Mouse (Mus musculus) left cerebral cortex, adult 6 months (tissue): ENCODE data around the gene BC049715. TPM values are rescaled to one million over a fixed set of nuclear protein-coding genes. Genes with fewer than 3 reads are reported as not detected.

Source experiments
- long read RNA-seq, 2 experiments: library from polyadenylated mRNA; unstranded; transcript quantifications; one replicate each; pipeline ENCODE4 v2.0.0; 2019 to 2020
- polyA plus RNA-seq: library from polyadenylated mRNA; unstranded; fragments of <200 nt; fragmentation: Nextera tagmentation; gene quantifications from 2 replicates; pipeline ENCODE4 v1.2.3, GENCODE M21; 2021

The BC049715 gene
- polyA plus RNA-seq = 0.88 and 2.0 TPM in 2 replicates
- long read RNA-seq, experiment 1 = 0 reads
- long read RNA-seq, experiment 2, full-length matches to known transcripts = 1 of 1 reads
- long read RNA-seq, experiment 2, partial matches to known transcripts = 0 of 1 reads
- long read RNA-seq, experiment 2, other reads (novel, unspliced or antisense) = 0 of 1 reads

GRCm38 (mm10) chr6:136827516-136827880, at the start of gene BC049715:
BC049715 (plus strand) TSS chr6:136827626.

GRCm38 (mm10) chr6:136781377-136781986, 45.9 kb upstream of the BC049715 start, which contains the start of gene Gucy2c:
Gucy2c (minus strand) TSS chr6:136781765.

GRCm38 (mm10) chr6:136803739-136804633, 23.4 kb upstream of the BC049715 start, which contains the start of gene Hist4h4:
Hist4h4 (minus strand) TSS chr6:136804415.

DNA sequence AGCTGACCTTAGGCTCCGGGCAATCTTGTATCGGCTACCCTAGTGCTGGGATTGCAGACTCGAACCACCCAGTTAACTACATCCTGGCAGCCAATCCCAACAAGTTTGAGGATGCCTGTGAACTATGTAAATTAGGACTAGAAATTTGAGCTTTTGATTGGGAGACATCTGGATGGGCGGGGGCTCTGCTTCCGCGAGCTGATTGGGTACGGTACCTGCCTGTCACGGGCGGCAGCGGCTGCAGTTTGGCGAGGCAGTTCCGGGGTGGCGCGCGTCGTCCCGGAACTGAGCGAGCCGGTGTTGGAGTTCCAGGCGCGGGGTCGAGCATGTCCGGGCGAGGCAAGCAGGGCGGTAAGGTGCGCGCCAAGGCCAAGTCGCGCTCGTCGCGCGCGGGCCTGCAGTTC, 19.4 kb upstream of the BC049715 start, which contains the start of gene H2afj:
TSS of gene H2afj (plus strand) at position 231 of the 404 bp plus-strand sequence.

GRCm38 (mm10) chr6:136827881-136828561, 595 bp downstream of the BC049715 start, which contains the start of gene Wbp11:
Wbp11 (minus strand) TSS chr6:136828233.

DNA sequence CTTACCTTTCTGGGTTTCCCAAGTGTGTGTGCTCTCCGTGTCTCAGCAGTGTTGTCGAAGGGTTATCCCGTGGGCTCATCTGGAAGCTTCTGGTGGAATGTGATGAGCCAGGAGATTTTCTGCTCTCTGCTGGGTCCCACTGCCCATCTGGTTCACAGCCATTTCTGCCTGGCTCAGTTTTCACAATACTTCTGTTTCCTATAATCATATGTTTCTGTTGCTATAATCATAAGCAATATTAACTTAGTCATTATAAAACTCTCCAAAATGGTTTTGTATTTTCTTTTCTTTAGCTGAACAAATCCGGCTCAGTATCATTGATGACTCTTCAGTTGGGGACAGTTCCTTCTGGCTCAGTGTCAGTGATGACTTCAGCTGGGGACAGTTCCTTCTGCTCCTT, 7.9 kb downstream of the BC049715 start, which contains the start of gene Smco3:
TSS of gene Smco3 (minus strand) at position 101 of the 400 bp plus-strand sequence.

DNA sequence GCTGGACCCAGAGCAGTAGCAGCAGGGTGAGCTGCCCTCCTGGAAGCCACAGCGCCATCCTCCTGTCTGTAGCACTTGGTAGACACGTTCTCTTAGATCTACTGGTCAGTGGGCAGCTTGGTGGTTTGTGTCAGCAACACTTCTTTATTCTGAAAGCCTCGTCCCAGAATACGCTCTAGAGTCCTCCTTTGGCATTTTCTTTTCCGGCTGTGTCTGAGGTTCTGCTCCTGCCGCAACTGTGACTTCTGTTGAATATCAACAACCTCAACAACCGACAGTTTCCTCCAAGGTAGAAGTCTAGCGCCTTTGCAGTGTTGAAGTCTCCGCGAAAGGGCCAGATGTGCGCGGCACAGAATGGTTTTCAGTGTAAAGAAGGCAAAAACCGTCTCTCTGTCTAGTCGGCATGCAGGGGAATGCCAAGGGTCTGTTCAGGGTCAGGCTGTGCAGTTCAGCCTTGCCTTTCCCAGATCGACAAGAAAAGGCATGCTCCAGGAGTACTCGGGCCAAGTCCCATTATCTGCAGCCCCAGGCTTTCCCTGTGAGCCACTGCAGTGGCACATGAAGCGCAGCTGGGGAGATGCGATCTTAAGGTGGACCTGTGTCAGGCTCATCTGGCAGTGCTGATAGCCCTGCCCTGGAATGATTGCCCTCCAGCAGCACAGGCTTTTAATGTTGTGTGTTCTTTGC, 29.9 kb downstream of the BC049715 start, which contains the start of gene Art4:
TSS of gene Art4 (minus strand) at position 548 of the 687 bp plus-strand sequence.

GRCm38 (mm10) chr6:136875670-136876069, 48.2 kb downstream of the BC049715 start, which contains the start of gene Mgp:
Mgp (minus strand) TSS chr6:136875823.

Other genes starting within 250 kb of the BC049715 start
- 0.09 and 0.26 TPM in 2 replicates for gene Plbd1, start 165.7 kb upstream of the BC049715 start, polyA plus RNA-seq
- gene Gucy2c, start 45.9 kb upstream of the BC049715 start, polyA plus RNA-seq = 0.09 TPM in 1 of 2 replicates, not detected in the other
- gene Hist4h4, start 23.2 kb upstream of the BC049715 start, polyA plus RNA-seq = 0.13 TPM in 1 of 2 replicates, not detected in the other
- gene H2afj, start 19.4 kb upstream of the BC049715 start, polyA plus RNA-seq = 193 and 211 TPM in 2 replicates
- 37.3 and 53.1 TPM in 2 replicates for gene Wbp11, start 607 bp downstream of the BC049715 start, polyA plus RNA-seq
- 5.1 and 7.1 TPM in 2 replicates for gene Smco3, start 7.8 kb downstream of the BC049715 start, polyA plus RNA-seq
- not detected in 2 replicates for gene Art4, start 30.1 kb downstream of the BC049715 start, polyA plus RNA-seq
- 78.4 and 118 TPM in 2 replicates for gene Mgp, start 48.2 kb downstream of the BC049715 start, polyA plus RNA-seq
- 0.14 TPM in 1 of 2 replicates, not detected in the other for gene Erp27, start 94.6 kb downstream of the BC049715 start, polyA plus RNA-seq
- 0.61 TPM in 1 of 2 replicates, not detected in the other for gene Pde6h, start 96.2 kb downstream of the BC049715 start, polyA plus RNA-seq
- gene Arhgdib, start 114.3 kb downstream of the BC049715 start, polyA plus RNA-seq = 17.2 and 18.4 TPM in 2 replicates